Mouse (Mus musculus): ENCODE measurements around the gene Timm10.

DNA sequence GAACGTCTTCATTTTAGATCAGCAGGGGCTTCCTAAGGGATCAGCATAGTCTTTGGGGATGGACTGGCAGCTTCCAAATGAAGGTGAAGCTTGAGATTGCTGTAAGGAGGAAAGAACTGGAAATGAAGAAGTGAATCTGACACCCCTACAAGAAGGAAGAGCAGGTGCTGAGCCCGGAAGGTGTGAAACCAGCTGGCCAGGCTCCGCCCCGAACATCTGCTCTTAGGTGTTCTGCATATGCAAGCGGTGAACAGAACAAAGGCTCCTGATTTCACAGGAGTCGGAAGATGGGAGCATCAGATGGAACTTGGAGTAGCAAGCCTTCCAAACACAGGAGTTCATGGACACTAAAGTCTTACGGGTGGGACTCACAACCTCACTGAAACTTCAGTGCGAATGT lies 10.3 kb downstream of the Timm10 start:
- TF ChIP-seq CTCF (IDR thresholded peaks at IDR 0.05; ENCODE audit: control insufficient read depth, insufficient read depth, insufficient replicate concordance, low read depth, low read length), result no peak
- TF ChIP-seq POLR2A (IDR thresholded peaks at IDR 0.05; ENCODE audit: control insufficient read depth, low read depth, low read length), result no peak

Measured in testis, adult 2 months (tissue).